Mouse (Mus musculus): ENCODE data around the gene Olfr231. TPM values are rescaled to one million over a fixed set of nuclear protein-coding genes. Genes with fewer than 3 reads are reported as not detected.

Olfr231 gene
- polyA plus RNA-seq (2014; fragmentation: Nextera tagmentation; extraction: Ambion mirVana) = not detected in 2 replicates

- Histone ChIP-seq H3K36me3 (ENCODE audit: control insufficient read depth, insufficient read depth, low read length) (no peaks in the 10 kb centered on the region), H3K4me1 (ENCODE audit: control insufficient read depth, insufficient read depth, low read length) (no peaks in the 10 kb centered on the region), H3K27me3 (ENCODE audit: control insufficient read depth, insufficient read depth, low read length) (no peaks in the 10 kb centered on the region), H3K9ac (ENCODE audit: low read depth, low read length) (no peak within 1 kb of the TSS), H3K27ac (ENCODE audit: low read depth, low read length) (no peak within 1 kb of the TSS), H3K4me2 (replicated peaks; ENCODE audit: low read depth, low read length) (no peak within 1 kb of the TSS), H3K9me3 (ENCODE audit: control insufficient read depth, low read length) (no peaks in the 10 kb centered on the region), H3K4me3 (ENCODE audit: low read length) (no peak within 1 kb of the TSS)
- ATAC-seq (ENCODE audit: low FRiP score, low TSS enrichment) = no peak
- WGBS = 65% methylated on average over 2 of the region's 2 CpGs
These were observed at the start of gene Olfr231 for GRCm38 (mm10) chr1:174121062-174121461. Gene Olfr231, minus strand, starts transcription at chr1:174121162.

DNA sequence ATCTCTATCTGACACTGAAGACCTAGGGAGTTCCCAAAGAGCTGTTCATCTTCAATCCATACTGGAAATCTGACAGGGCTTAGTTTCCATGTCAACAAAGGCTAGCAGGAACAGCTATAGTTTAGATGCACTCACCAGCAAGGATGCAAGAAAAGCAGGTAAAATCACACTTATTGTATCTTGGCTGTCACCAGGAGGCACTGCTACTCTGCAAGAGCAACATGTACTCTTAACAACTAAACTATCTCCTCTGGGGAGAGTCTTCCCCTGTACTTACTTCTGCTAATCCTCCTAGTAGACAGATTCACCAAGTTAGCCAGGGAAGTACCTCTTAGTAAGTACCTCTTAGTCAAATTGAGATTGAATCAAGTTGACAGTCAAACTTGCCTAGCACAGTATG lies 48.1 kb upstream of the Olfr231 start:
- H3K4me2 ChIP-seq (replicated peaks; ENCODE audit: low read depth, low read length) = no peak overlapping the region
- H3K4me3 ChIP-seq (ENCODE audit: low read length) = no peak overlapping the region
- H3K4me1 ChIP-seq (ENCODE audit: control insufficient read depth, insufficient read depth, low read length) = no peaks in the 10 kb centered on the region
- no peak overlapping the region for H3K27ac ChIP-seq (ENCODE audit: low read depth, low read length)
- no peak for ATAC-seq (ENCODE audit: low FRiP score, low TSS enrichment)
- no peaks in the 10 kb centered on the region for H3K9me3 ChIP-seq (ENCODE audit: control insufficient read depth, low read length)
- H3K36me3 ChIP-seq (ENCODE audit: control insufficient read depth, insufficient read depth, low read length) = no peaks in the 10 kb centered on the region
- no peaks in the 10 kb centered on the region for H3K27me3 ChIP-seq (ENCODE audit: control insufficient read depth, insufficient read depth, low read length)
- no peak overlapping the region for H3K9ac ChIP-seq (ENCODE audit: low read depth, low read length)

- Histone ChIP-seq H3K36me3 (ENCODE audit: control insufficient read depth, insufficient read depth, low read length) (no peaks in the 10 kb centered on the region), H3K9me3 (ENCODE audit: control insufficient read depth, low read length) (no peaks in the 10 kb centered on the region), H3K4me1 (ENCODE audit: control insufficient read depth, insufficient read depth, low read length) (no peaks in the 10 kb centered on the region), H3K4me3 (ENCODE audit: low read length) (no peak overlapping the region), H3K27ac (ENCODE audit: low read depth, low read length) (no peak overlapping the region), H3K4me2 (replicated peaks; ENCODE audit: low read depth, low read length) (no peak overlapping the region), H3K9ac (ENCODE audit: low read depth, low read length) (no peak overlapping the region), H3K27me3 (ENCODE audit: control insufficient read depth, insufficient read depth, low read length) (no peaks in the 10 kb centered on the region)
- no peak for ATAC-seq (ENCODE audit: low FRiP score, low TSS enrichment)
- WGBS = 93% methylated on average over 10 of the region's 10 CpGs
These were observed 38.1 kb upstream of the Olfr231 start for GRCm38 (mm10) chr1:174159095-174159494.

DNA sequence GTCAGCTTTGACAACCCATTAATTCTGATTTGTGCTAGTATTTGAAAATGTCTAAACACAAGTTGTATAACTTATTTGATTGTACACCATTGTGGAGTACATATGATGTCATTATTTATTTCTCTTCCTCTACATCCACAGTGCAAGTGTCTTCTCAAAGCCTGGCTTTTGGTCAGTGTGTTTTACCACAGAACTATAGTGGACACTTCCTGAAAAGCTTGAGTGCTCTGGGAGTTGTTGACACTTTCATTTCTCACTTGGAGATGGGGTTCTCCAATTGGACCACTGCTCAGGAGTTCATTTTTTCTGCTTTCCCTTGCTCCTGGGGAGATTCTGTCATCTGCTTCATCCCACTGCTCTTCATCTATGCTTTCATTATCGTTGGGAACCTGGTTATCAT lies 37.5 kb upstream of the Olfr231 start:
- H3K4me2 ChIP-seq (replicated peaks; ENCODE audit: low read depth, low read length) = no peak overlapping the region
- 91% methylated on average over 1 of the region's 1 CpGs for WGBS
- H3K27ac ChIP-seq (ENCODE audit: low read depth, low read length) = no peak overlapping the region
- H3K9ac ChIP-seq (ENCODE audit: low read depth, low read length) = no peak overlapping the region
- H3K4me1 ChIP-seq (ENCODE audit: control insufficient read depth, insufficient read depth, low read length) = no peaks in the 10 kb centered on the region
- ATAC-seq (ENCODE audit: low FRiP score, low TSS enrichment) = no peak
- no peaks in the 10 kb centered on the region for H3K9me3 ChIP-seq (ENCODE audit: control insufficient read depth, low read length)
- H3K27me3 ChIP-seq (ENCODE audit: control insufficient read depth, insufficient read depth, low read length) = no peaks in the 10 kb centered on the region
- no peak overlapping the region for H3K4me3 ChIP-seq (ENCODE audit: low read length)
- no peaks in the 10 kb centered on the region for H3K36me3 ChIP-seq (ENCODE audit: control insufficient read depth, insufficient read depth, low read length)

DNA sequence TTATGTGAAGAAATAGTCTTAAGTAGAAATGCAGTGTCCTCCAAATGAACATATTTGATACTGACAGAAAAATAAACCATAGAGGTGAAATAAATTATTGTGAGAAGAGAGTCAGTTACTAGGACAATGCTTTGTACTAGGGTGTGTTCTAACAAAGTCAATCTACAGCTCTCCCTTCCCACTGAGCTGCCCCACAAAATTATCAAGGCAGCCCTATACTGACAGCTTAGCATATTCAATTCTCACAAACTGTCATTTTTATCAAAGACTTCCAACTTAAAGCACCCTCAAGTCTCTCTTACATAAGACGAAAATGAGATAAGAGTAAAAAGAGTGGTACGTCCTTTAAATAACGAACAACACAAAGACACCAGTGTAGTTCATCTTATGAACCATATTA lies 36.7 kb upstream of the Olfr231 start:
- 91% methylated on average over 3 of the region's 3 CpGs for WGBS
- Histone ChIP-seq H3K9me3 (ENCODE audit: control insufficient read depth, low read length) (no peaks in the 10 kb centered on the region), H3K27me3 (ENCODE audit: control insufficient read depth, insufficient read depth, low read length) (no peaks in the 10 kb centered on the region), H3K9ac (ENCODE audit: low read depth, low read length) (no peak overlapping the region), H3K4me2 (replicated peaks; ENCODE audit: low read depth, low read length) (no peak overlapping the region), H3K27ac (ENCODE audit: low read depth, low read length) (no peak overlapping the region), H3K4me1 (ENCODE audit: control insufficient read depth, insufficient read depth, low read length) (no peaks in the 10 kb centered on the region), H3K4me3 (ENCODE audit: low read length) (no peak overlapping the region), H3K36me3 (ENCODE audit: control insufficient read depth, insufficient read depth, low read length) (no peaks in the 10 kb centered on the region)
- no peak for ATAC-seq (ENCODE audit: low FRiP score, low TSS enrichment)

DNA sequence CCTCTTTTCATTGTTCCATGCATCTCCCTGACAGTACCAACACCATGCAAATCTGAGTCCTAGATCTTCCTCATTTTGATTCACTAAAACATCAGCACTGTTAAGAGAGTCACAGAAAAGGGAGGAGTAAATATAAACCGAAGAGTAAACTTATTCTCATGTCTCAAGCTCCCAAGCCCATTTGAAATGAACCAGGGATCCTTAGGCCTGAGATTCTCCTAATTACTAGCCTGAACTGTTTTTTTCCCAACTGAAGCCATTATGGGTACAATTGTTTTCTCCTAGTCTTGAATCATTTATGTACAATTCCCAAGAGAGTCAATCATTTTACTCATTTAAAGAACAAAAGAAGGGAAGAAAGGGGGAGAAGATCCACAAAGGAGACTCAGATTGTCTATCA lies 34.4 kb upstream of the Olfr231 start, which contains the start of gene Olfr420:
Gene Olfr420 (plus strand): TSS at position 301 of the 400 bp plus-strand sequence.
- no peak within 1 kb of the TSS for H3K27ac ChIP-seq (ENCODE audit: low read depth, low read length)
- H3K4me3 ChIP-seq (ENCODE audit: low read length) = no peak within 1 kb of the TSS
- WGBS = 86% methylated on average over 1 of the region's 1 CpGs
- no peaks in the 10 kb centered on the region for H3K27me3 ChIP-seq (ENCODE audit: control insufficient read depth, insufficient read depth, low read length)
- H3K4me2 ChIP-seq (replicated peaks; ENCODE audit: low read depth, low read length) = no peak within 1 kb of the TSS
- H3K9me3 ChIP-seq (ENCODE audit: control insufficient read depth, low read length) = no peaks in the 10 kb centered on the region
- H3K9ac ChIP-seq (ENCODE audit: low read depth, low read length) = no peak within 1 kb of the TSS
- H3K4me1 ChIP-seq (ENCODE audit: control insufficient read depth, insufficient read depth, low read length) = no peaks in the 10 kb centered on the region
- H3K36me3 ChIP-seq (ENCODE audit: control insufficient read depth, insufficient read depth, low read length) = no peaks in the 10 kb centered on the region
- no peak for ATAC-seq (ENCODE audit: low FRiP score, low TSS enrichment)

GRCm38 (mm10) chr1:174149289-174149688 lies 28.3 kb upstream of the Olfr231 start:
- WGBS = 84% methylated on average over 2 of the region's 2 CpGs
- H3K4me1 ChIP-seq (ENCODE audit: control insufficient read depth, insufficient read depth, low read length) = no peaks in the 10 kb centered on the region
- no peak overlapping the region for H3K4me2 ChIP-seq (replicated peaks; ENCODE audit: low read depth, low read length)
- H3K9ac ChIP-seq (ENCODE audit: low read depth, low read length) = no peak overlapping the region
- ATAC-seq (ENCODE audit: low FRiP score, low TSS enrichment) = no peak
- H3K36me3 ChIP-seq (ENCODE audit: control insufficient read depth, insufficient read depth, low read length) = no peaks in the 10 kb centered on the region
- no peaks in the 10 kb centered on the region for H3K27me3 ChIP-seq (ENCODE audit: control insufficient read depth, insufficient read depth, low read length)
- H3K9me3 ChIP-seq (ENCODE audit: control insufficient read depth, low read length) = no peaks in the 10 kb centered on the region
- H3K4me3 ChIP-seq (ENCODE audit: low read length) = no peak overlapping the region
- H3K27ac ChIP-seq (ENCODE audit: low read depth, low read length) = no peak overlapping the region

DNA sequence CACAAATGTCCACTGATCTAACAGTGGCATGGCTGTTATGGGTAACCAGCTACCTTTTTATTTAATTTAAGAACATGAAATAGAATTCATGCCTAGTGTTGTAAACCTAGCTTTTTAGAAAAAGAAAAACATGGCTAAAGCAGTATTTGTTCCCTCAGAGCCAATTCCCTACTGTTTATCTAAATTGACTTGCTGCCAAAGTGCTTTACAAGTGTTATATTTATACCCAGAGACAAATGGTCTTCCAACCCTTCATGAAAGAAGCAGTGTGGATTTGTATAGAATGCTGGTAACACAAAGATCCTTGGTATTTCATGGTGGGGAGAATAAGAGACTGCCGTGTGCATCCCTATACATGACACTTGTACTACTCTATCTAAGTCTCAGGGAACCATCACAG lies 25.7 kb upstream of the Olfr231 start:
- Histone ChIP-seq H3K4me2 (replicated peaks; ENCODE audit: low read depth, low read length) (no peak overlapping the region), H3K9me3 (ENCODE audit: control insufficient read depth, low read length) (no peaks in the 10 kb centered on the region), H3K36me3 (ENCODE audit: control insufficient read depth, insufficient read depth, low read length) (no peaks in the 10 kb centered on the region), H3K27ac (ENCODE audit: low read depth, low read length) (no peak overlapping the region), H3K4me1 (ENCODE audit: control insufficient read depth, insufficient read depth, low read length) (no peaks in the 10 kb centered on the region), H3K9ac (ENCODE audit: low read depth, low read length) (no peak overlapping the region), H3K27me3 (ENCODE audit: control insufficient read depth, insufficient read depth, low read length) (no peaks in the 10 kb centered on the region), H3K4me3 (ENCODE audit: low read length) (no peak overlapping the region)
- no peak for ATAC-seq (ENCODE audit: low FRiP score, low TSS enrichment)
- 95% methylated on average over 1 of the region's 1 CpGs for WGBS

DNA sequence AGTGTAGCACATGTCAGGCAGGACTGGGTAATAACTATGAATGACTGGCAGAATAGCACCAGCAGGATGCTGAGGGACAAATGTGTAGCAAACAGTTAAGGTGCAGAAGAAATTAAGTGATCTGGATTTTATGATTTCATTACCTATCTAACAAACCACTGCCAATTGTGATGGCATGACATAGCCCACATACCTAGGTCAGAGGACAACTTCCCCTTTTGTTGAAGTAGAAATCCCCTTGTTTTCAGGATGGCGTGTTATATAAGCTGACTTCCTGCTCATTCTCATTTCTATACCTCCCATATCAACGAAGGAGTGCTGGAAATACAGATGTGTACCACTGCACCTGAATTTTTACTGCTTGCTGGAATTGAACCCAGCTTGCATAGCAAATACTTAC lies 20.4 kb upstream of the Olfr231 start:
- H3K4me2 ChIP-seq (replicated peaks; ENCODE audit: low read depth, low read length) = no peak overlapping the region
- no peaks in the 10 kb centered on the region for H3K4me1 ChIP-seq (ENCODE audit: control insufficient read depth, insufficient read depth, low read length)
- H3K27ac ChIP-seq (ENCODE audit: low read depth, low read length) = no peak overlapping the region
- no peaks in the 10 kb centered on the region for H3K36me3 ChIP-seq (ENCODE audit: control insufficient read depth, insufficient read depth, low read length)
- no peak overlapping the region for H3K9ac ChIP-seq (ENCODE audit: low read depth, low read length)
- WGBS = 78% methylated on average over 2 of the region's 2 CpGs
- no peaks in the 10 kb centered on the region for H3K9me3 ChIP-seq (ENCODE audit: control insufficient read depth, low read length)
- H3K27me3 ChIP-seq (ENCODE audit: control insufficient read depth, insufficient read depth, low read length) = no peaks in the 10 kb centered on the region
- no peak for ATAC-seq (ENCODE audit: low FRiP score, low TSS enrichment)
- H3K4me3 ChIP-seq (ENCODE audit: low read length) = no peak overlapping the region

- Histone ChIP-seq H3K9me3 (ENCODE audit: control insufficient read depth, low read length) (no peaks in the 10 kb centered on the region), H3K9ac (ENCODE audit: low read depth, low read length) (no peak overlapping the region), H3K4me2 (replicated peaks; ENCODE audit: low read depth, low read length) (no peak overlapping the region), H3K36me3 (ENCODE audit: control insufficient read depth, insufficient read depth, low read length) (no peaks in the 10 kb centered on the region), H3K27me3 (ENCODE audit: control insufficient read depth, insufficient read depth, low read length) (no peaks in the 10 kb centered on the region), H3K4me3 (ENCODE audit: low read length) (no peak overlapping the region), H3K4me1 (ENCODE audit: control insufficient read depth, insufficient read depth, low read length) (no peaks in the 10 kb centered on the region), H3K27ac (ENCODE audit: low read depth, low read length) (no peak overlapping the region)
- 84% methylated on average over 3 of the region's 3 CpGs for WGBS
- ATAC-seq (ENCODE audit: low FRiP score, low TSS enrichment) = no peak
These were observed 11.0 kb upstream of the Olfr231 start for GRCm38 (mm10) chr1:174131999-174132398.

Measured in kidney, embryonic 14.5 days (tissue).